Mouse (Mus musculus) E14TG2a.4 (cell line): ENCODE results near the gene Pigv.

Source experiments
- CTCF ChIP-seq: conservative IDR thresholded peaks from 2 replicates; pipeline ENCODE4 v1.5.1; 2014; ENCODE audit warnings: low read length
- NANOG ChIP-seq: IDR thresholded peaks from 2 replicates; pipeline ENCODE4 v1.6.1; 2014; ENCODE audit warnings: borderline replicate concordance, low read length, mixed read lengths
- POU5F1 ChIP-seq: IDR thresholded peaks from 2 replicates; pipeline ENCODE4 v1.6.1; 2014; ENCODE audit warnings: low read length, borderline replicate concordance

- no peak for TF ChIP-seq CTCF
- TF ChIP-seq POU5F1: no peak
- no peak for TF ChIP-seq NANOG
Measured at GRCm38 (mm10) chr4:133695363-133695762, 22.9 kb upstream of the Pigv start.
